Mouse (Mus musculus): Measurements from ENCODE around the gene Gm21970.

- peak; percentile 79 for TF ChIP-seq CTCF (IDR thresholded peaks at IDR 0.05; ENCODE audit: low read depth)
- peak; percentile 33; the same call in 1 of the 2 replicates for TF ChIP-seq EP300 (IDR thresholded peaks at IDR 0.05; ENCODE audit: low read depth)
These were observed 33.0 kb upstream of the Gm21970 start for GRCm38 (mm10) chr16:91358555-91358954.

Measured in liver, embryonic 14.5 days (tissue).